Mouse (Mus musculus): ENCODE data around the gene Nrbf2. TPM values are rescaled to one million over a fixed set of nuclear protein-coding genes. Genes with fewer than 3 reads are reported as not detected.

The Nrbf2 gene
- polyA plus RNA-seq, 1 experiment from 2014 or later, result 40.5 TPM

- H3K4me1 ChIP-seq, result peaks cover 28% of the 10 kb centered on the region
- peak overlapping the region; percentile 95 for H3K4me3 ChIP-seq
- H3K27ac ChIP-seq (replicated peaks), result peak overlapping the region; percentile 86
- no peaks in the 10 kb centered on the region for H3K27me3 ChIP-seq (ENCODE audit: low read depth, poor library complexity, severe bottlenecking)
- 9% methylated on average over 10 of the region's 10 CpGs for WGBS
- H3K9me3 ChIP-seq (replicated peaks), result no peaks in the 10 kb centered on the region
- H3K36me3 ChIP-seq, result no peaks in the 10 kb centered on the region
- no peak for DNase-seq (ENCODE audit: low spot score)
Measured at GRCm38 (mm10) chr10:67284311-67284710, 794 bp downstream of the Nrbf2 start.

GRCm38 (mm10) chr10:67283516-67283915 is 1.6 kb downstream of the Nrbf2 start:
- DNase-seq (ENCODE audit: low spot score), result no peak
- Histone ChIP-seq H3K9me3 (replicated peaks) (no peaks in the 10 kb centered on the region), H3K4me1 (peaks cover 28% of the 10 kb centered on the region), H3K27me3 (ENCODE audit: low read depth, poor library complexity, severe bottlenecking) (no peaks in the 10 kb centered on the region), H3K4me3 (peak overlapping the region; percentile 95), H3K27ac (replicated peaks) (no peak overlapping the region), H3K36me3 (no peaks in the 10 kb centered on the region)
- 89% methylated on average over 9 of the region's 9 CpGs for WGBS

DNA sequence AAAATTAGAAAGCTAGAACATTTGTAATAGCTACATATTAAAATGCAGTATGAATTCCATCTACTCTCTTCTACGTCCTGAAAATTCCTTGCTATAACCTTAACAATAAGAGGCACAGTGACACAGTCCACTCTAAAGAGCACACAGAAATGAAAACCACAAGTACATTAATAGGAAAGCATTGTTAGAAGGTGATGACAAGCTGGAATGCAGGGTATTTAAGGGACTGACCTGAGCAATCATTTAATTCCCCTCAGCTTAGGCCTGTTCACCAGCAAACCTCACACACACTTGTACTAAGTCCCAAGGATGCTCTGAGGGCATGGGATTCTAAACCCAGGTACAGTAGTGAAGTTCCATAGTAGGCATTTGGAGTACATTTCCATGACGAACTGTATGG is 2.6 kb downstream of the Nrbf2 start:
- no peak for DNase-seq (ENCODE audit: low spot score)
- Histone ChIP-seq H3K4me3 (no peak overlapping the region), H3K27ac (replicated peaks) (no peak overlapping the region), H3K4me1 (peaks cover 28% of the 10 kb centered on the region), H3K27me3 (ENCODE audit: low read depth, poor library complexity, severe bottlenecking) (no peaks in the 10 kb centered on the region), H3K9me3 (replicated peaks) (no peaks in the 10 kb centered on the region), H3K36me3 (no peaks in the 10 kb centered on the region)
- WGBS, result 91% methylated on average over 2 of the region's 2 CpGs

- no peak for DNase-seq (ENCODE audit: low spot score)
- peaks cover 28% of the 10 kb centered on the region for H3K4me1 ChIP-seq
- no peaks in the 10 kb centered on the region for H3K27me3 ChIP-seq (ENCODE audit: low read depth, poor library complexity, severe bottlenecking)
- H3K36me3 ChIP-seq, result no peaks in the 10 kb centered on the region
- no peaks in the 10 kb centered on the region for H3K9me3 ChIP-seq (replicated peaks)
- WGBS, result 95% methylated on average over 8 of the region's 8 CpGs
- no peak overlapping the region for H3K27ac ChIP-seq (replicated peaks)
- no peak overlapping the region for H3K4me3 ChIP-seq
Measured at GRCm38 (mm10) chr10:67281852-67282251, 3.3 kb downstream of the Nrbf2 start.

GRCm38 (mm10) chr10:67275916-67276315 is 9.2 kb downstream of the Nrbf2 start:
- no peak overlapping the region for H3K27ac ChIP-seq (replicated peaks)
- no peak overlapping the region for H3K4me3 ChIP-seq
- H3K9me3 ChIP-seq (replicated peaks), result no peaks in the 10 kb centered on the region
- no peaks in the 10 kb centered on the region for H3K27me3 ChIP-seq (ENCODE audit: low read depth, poor library complexity, severe bottlenecking)
- H3K4me1 ChIP-seq, result no peaks in the 10 kb centered on the region
- no peak for DNase-seq (ENCODE audit: low spot score)
- H3K36me3 ChIP-seq, result peaks cover 39% of the 10 kb centered on the region

DNA sequence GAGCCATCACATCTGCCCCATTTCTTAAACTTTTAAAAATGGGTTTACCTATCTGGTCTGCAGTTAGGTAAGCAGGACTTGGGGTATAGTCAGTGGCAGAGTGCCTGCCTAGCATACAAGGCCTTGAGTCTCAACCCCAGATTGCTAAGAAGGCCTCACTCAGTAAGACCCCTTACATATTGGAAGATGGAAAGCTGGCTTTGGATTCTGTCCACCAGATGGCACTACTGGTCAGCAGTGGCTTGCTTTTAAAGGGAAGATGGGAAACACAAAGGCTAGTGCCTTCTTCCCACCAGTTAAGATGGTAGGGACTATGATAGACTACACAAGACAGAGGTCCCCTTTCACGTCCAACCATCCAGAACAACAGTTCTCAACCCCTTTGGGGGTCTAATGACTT is 20.3 kb downstream of the Nrbf2 start:
- peak; percentile 24 for DNase-seq (ENCODE audit: low spot score)
- WGBS, result 64% methylated on average over 1 of the region's 1 CpGs
- Histone ChIP-seq H3K36me3 (peaks cover 39% of the 10 kb centered on the region), H3K4me3 (no peak overlapping the region), H3K27ac (replicated peaks) (no peak overlapping the region), H3K27me3 (ENCODE audit: low read depth, poor library complexity, severe bottlenecking) (no peaks in the 10 kb centered on the region), H3K9me3 (replicated peaks) (no peaks in the 10 kb centered on the region; the same call in 1 of the 2 replicates), H3K4me1 (no peaks in the 10 kb centered on the region)

GRCm38 (mm10) chr10:67253115-67253514 is 32.0 kb downstream of the Nrbf2 start:
- Histone ChIP-seq H3K27ac (replicated peaks) (no peak overlapping the region), H3K36me3 (peaks cover 93% of the 10 kb centered on the region), H3K27me3 (ENCODE audit: low read depth, poor library complexity, severe bottlenecking) (no peaks in the 10 kb centered on the region), H3K4me3 (no peak overlapping the region), H3K9me3 (replicated peaks) (no peaks in the 10 kb centered on the region), H3K4me1 (no peaks in the 10 kb centered on the region)
- WGBS, result 100% methylated on average over 1 of the region's 1 CpGs
- no peak for DNase-seq (ENCODE audit: low spot score)

- Histone ChIP-seq H3K27ac (replicated peaks) (no peak overlapping the region), H3K4me3 (no peak overlapping the region), H3K27me3 (ENCODE audit: low read depth, poor library complexity, severe bottlenecking) (no peaks in the 10 kb centered on the region), H3K9me3 (replicated peaks) (no peaks in the 10 kb centered on the region), H3K36me3 (peaks cover 95% of the 10 kb centered on the region), H3K4me1 (no peaks in the 10 kb centered on the region)
- 87% methylated on average over 5 of the region's 5 CpGs for WGBS
- no peak for DNase-seq (ENCODE audit: low spot score)
Measured at GRCm38 (mm10) chr10:67252353-67252752, 32.8 kb downstream of the Nrbf2 start.

DNA sequence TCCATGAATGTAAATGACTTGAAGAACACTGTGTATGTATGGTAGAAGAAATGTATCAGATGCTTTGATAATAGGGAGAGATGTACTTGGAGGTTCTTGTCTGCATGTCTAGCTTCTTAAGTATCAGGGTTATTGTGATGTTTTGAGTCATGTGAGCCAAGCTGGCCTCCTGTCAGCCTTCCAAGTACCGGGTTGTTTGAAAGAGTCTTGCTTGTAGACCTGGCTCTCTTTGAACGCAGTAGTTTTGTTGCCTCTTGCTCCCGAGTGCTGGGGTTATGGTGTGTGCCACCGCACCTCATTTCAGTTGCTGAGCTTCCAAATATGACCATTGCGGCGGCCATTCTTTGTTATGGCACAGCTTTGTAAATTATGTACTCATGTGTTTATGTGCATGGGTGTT is 34.3 kb downstream of the Nrbf2 start:
- DNase-seq (ENCODE audit: low spot score), result no peak
- Histone ChIP-seq H3K4me3 (no peak overlapping the region), H3K9me3 (replicated peaks) (no peaks in the 10 kb centered on the region), H3K36me3 (peaks cover 95% of the 10 kb centered on the region), H3K27ac (replicated peaks) (no peak overlapping the region), H3K27me3 (ENCODE audit: low read depth, poor library complexity, severe bottlenecking) (no peaks in the 10 kb centered on the region), H3K4me1 (no peaks in the 10 kb centered on the region)
- 95% methylated on average over 6 of the region's 6 CpGs for WGBS

GRCm38 (mm10) chr10:67249486-67249885 is 35.6 kb downstream of the Nrbf2 start:
- H3K4me3 ChIP-seq, result no peak overlapping the region
- WGBS, result 92% methylated on average over 2 of the region's 2 CpGs
- H3K4me1 ChIP-seq, result no peaks in the 10 kb centered on the region
- H3K27ac ChIP-seq (replicated peaks), result no peak overlapping the region
- H3K27me3 ChIP-seq (ENCODE audit: low read depth, poor library complexity, severe bottlenecking), result no peaks in the 10 kb centered on the region
- no peaks in the 10 kb centered on the region for H3K9me3 ChIP-seq (replicated peaks)
- H3K36me3 ChIP-seq, result peaks cover 95% of the 10 kb centered on the region
- DNase-seq (ENCODE audit: low spot score), result no peak

DNA sequence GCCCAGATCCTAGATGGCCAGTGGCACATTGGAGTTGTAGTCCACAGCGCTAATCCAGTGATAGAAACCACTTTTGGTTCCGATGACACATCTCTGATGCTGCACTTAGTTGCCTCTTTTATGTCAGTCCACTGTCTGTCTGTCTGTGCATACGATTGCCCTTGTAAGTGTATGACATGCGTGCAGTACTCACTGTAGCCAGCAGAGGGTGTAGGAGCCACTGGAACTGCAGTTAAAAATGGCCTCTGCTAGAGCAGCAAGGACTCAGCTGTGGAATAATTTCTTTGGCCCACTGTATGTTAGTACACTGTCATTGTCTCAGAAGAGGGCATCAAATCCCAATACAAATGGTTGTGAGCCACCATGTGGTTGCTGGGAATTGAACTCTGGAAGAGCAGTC is 38.0 kb downstream of the Nrbf2 start:
- H3K9me3 ChIP-seq (replicated peaks), result no peaks in the 10 kb centered on the region
- H3K27me3 ChIP-seq (ENCODE audit: low read depth, poor library complexity, severe bottlenecking), result no peaks in the 10 kb centered on the region
- H3K4me1 ChIP-seq, result no peaks in the 10 kb centered on the region
- peak; percentile 46 for DNase-seq (ENCODE audit: low spot score)
- WGBS, result 93% methylated on average over 4 of the region's 4 CpGs
- peaks cover 95% of the 10 kb centered on the region for H3K36me3 ChIP-seq
- H3K27ac ChIP-seq (replicated peaks), result no peak overlapping the region
- no peak overlapping the region for H3K4me3 ChIP-seq

DNA sequence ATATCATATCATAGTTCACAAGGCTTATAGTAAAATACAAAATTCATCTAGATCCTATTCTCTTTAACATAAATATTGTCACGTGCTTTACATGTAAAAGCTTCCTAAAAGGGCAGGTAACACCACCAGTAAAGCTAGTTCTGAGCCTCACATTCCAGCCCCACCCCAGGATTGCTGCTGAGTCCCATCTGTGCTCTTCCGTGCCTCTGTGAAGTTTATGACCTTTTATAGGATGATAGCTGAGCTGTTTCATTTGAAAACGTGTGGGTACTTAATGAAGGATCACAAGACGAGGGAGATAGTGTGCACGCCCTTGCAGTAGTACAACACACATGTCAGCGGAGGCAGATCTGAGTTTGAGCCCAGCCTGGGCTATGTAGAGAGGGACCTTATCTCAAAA is 54.7 kb downstream of the Nrbf2 start:
- 94% methylated on average over 6 of the region's 6 CpGs for WGBS
- DNase-seq (ENCODE audit: low spot score), result no peak
- H3K27me3 ChIP-seq (ENCODE audit: low read depth, poor library complexity, severe bottlenecking), result no peaks in the 10 kb centered on the region
- H3K9me3 ChIP-seq (replicated peaks), result no peaks in the 10 kb centered on the region
- no peak overlapping the region for H3K27ac ChIP-seq (replicated peaks)
- peaks cover 90% of the 10 kb centered on the region for H3K36me3 ChIP-seq
- no peaks in the 10 kb centered on the region for H3K4me1 ChIP-seq
- no peak overlapping the region for H3K4me3 ChIP-seq

GRCm38 (mm10) chr10:67226543-67226942 is 58.6 kb downstream of the Nrbf2 start:
- Histone ChIP-seq H3K27ac (replicated peaks) (no peak overlapping the region), H3K27me3 (ENCODE audit: low read depth, poor library complexity, severe bottlenecking) (no peaks in the 10 kb centered on the region), H3K4me3 (no peak overlapping the region), H3K9me3 (replicated peaks) (no peaks in the 10 kb centered on the region), H3K36me3 (peaks cover 82% of the 10 kb centered on the region), H3K4me1 (no peaks in the 10 kb centered on the region)
- 94% methylated on average over 14 of the region's 14 CpGs for WGBS
- DNase-seq (ENCODE audit: low spot score), result no peak

DNA sequence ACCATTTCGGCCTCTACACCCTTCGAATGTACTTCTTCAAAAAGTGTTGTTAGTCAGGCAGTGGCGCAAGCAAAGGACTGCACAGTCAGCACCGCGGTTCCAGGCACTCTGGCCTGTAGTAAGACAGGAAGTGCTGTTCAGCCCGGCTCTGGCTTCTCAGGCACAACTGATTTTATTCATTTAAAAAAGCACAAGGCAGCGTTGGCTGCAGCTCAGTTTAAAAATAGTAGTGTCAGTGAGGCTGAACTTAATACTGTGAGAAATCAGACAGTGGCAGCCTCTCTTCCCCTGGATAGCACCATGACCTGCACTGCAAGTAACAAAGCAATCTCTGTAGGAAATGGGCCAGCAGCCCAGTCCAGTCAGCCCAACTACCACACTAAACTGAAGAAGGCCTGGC is 59.0 kb downstream of the Nrbf2 start:
- peaks cover 82% of the 10 kb centered on the region for H3K36me3 ChIP-seq
- H3K27ac ChIP-seq (replicated peaks), result no peak overlapping the region
- H3K4me3 ChIP-seq, result no peak overlapping the region
- 93% methylated on average over 7 of the region's 7 CpGs for WGBS
- no peaks in the 10 kb centered on the region for H3K4me1 ChIP-seq
- no peaks in the 10 kb centered on the region for H3K9me3 ChIP-seq (replicated peaks)
- DNase-seq (ENCODE audit: low spot score), result no peak
- no peaks in the 10 kb centered on the region for H3K27me3 ChIP-seq (ENCODE audit: low read depth, poor library complexity, severe bottlenecking)
